Mouse (Mus musculus) telencephalon, adult 2 months (tissue): ENCODE measurements around the gene Tmem140.
A peak's percentile ranks its signal among the peaks of the same experiment; 100 is the strongest.

Source experiments
- DNase-seq: peaks from one replicate; pipeline ENCODE4 v3.0.0-alpha.2; 2011; ENCODE audit warnings: low read depth, low spot score

Tmem140 gene

GRCm38 (mm10) chr6:34875966-34876834, 13.3 kb downstream of the Tmem140 start:
- DNase-seq: no peak

GRCm38 (mm10) chr6:34876835-34877156, 13.8 kb downstream of the Tmem140 start:
- DNase-seq: no peak

GRCm38 (mm10) chr6:34877509-34878321, 14.8 kb downstream of the Tmem140 start, which contains the start of gene Cyren:
TSS of gene Cyren (minus strand) at chr6:34878060.
- peak; percentile 79 for DNase-seq

GRCm38 (mm10) chr6:34879101-34879740, 16.3 kb downstream of the Tmem140 start:
- DNase-seq: no peak

GRCm38 (mm10) chr6:34879911-34880475, 17.0 kb downstream of the Tmem140 start:
- DNase-seq: peak; percentile 59

GRCm38 (mm10) chr6:34884724-34885123, 21.8 kb downstream of the Tmem140 start:
- no peak for DNase-seq

- DNase-seq: peak; percentile 66
These were observed 24.3 kb downstream of the Tmem140 start for GRCm38 (mm10) chr6:34887131-34887850.

GRCm38 (mm10) chr6:34889185-34889584, 26.2 kb downstream of the Tmem140 start:
- no peak for DNase-seq

GRCm38 (mm10) chr6:34895569-34895968, 32.6 kb downstream of the Tmem140 start:
- DNase-seq: no peak

- DNase-seq: no peak
These were observed 33.3 kb downstream of the Tmem140 start for GRCm38 (mm10) chr6:34896168-34896780.

GRCm38 (mm10) chr6:34899127-34899526, 36.2 kb downstream of the Tmem140 start:
- DNase-seq: no peak

GRCm38 (mm10) chr6:34900990-34901389, 38.0 kb downstream of the Tmem140 start:
- DNase-seq: no peak

GRCm38 (mm10) chr6:34901911-34902444, 39.0 kb downstream of the Tmem140 start:
- DNase-seq: no peak

- DNase-seq: no peak
These were observed 39.6 kb downstream of the Tmem140 start for GRCm38 (mm10) chr6:34902578-34902977.

GRCm38 (mm10) chr6:34903441-34903840, 40.5 kb downstream of the Tmem140 start:
- DNase-seq: no peak

- no peak for DNase-seq
These were observed 40.9 kb downstream of the Tmem140 start for GRCm38 (mm10) chr6:34903851-34904250.

- DNase-seq: no peak
These were observed 41.4 kb downstream of the Tmem140 start for GRCm38 (mm10) chr6:34904361-34904760.

GRCm38 (mm10) chr6:34906125-34906524, 43.2 kb downstream of the Tmem140 start:
- DNase-seq: no peak

GRCm38 (mm10) chr6:34906661-34907060, 43.7 kb downstream of the Tmem140 start:
- no peak for DNase-seq

GRCm38 (mm10) chr6:34907121-34907614, 44.2 kb downstream of the Tmem140 start:
- DNase-seq: no peak
